Mouse (Mus musculus) layer of hippocampus, adult 18-20 months (tissue): Measurements from ENCODE around the gene Fgr. TPM values are rescaled to one million over a fixed set of nuclear protein-coding genes. Genes with fewer than 3 reads are reported as not detected.

Experiments used
- DNase-seq, 2 experiments: peaks; one replicate each; pipeline ENCODE4 v3.0.0; 2022; ENCODE audit warnings: low spot score in 2 of 2
- total RNA-seq, 2 experiments: library from RNA; stranded (reverse); gene quantifications; 2 replicates each; pipeline ENCODE4 v1.2.3; 2021

Fgr gene
- total RNA-seq, 2 experiments from 2014 or later = 0.13 to 0.35 TPM

- DNase-seq = peak in 1 of 2 experiments; percentile 9
Measured at GRCm38 (mm10) chr4:133014896-133015709, 41.2 kb downstream of the Fgr start.

GRCm38 (mm10) chr4:133015710-133016651 is 42.1 kb downstream of the Fgr start:
- peak in 1 of 2 experiments; percentile 7 for DNase-seq

DNA sequence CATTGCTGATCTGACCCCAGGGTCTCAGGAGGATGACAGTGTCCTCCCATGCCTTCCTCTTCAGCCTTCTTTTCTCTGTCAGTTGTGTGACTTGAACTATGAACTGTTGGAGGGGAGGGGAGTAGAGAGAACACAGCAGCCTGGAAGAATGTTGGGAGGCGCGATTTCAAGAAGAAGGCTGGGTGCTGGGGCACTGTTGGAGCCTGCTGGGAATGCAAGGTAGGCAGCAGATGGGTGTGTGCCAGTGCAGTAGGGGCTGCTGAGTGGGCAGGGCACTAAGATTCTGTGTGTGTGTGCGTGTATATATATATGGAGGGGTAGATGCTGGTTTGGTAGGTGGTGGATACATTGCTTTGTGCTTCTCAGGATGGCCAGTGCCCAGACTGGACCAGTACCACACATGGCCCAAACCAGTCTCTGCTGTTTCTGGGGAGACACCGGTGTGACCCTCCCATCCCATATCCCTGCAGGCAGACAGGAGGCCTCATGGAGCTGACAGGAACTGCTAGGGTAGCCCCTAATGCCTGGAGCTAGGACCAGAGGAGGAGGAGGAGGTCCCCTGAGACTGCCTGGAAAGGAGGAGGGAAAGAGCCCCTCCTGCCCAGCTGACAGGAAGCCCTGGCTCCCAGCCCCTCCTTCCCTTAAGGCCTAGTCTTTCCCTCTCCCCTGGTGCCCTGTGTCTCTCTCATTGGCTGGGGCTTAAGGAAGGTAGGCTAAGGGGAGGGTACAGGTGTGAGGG is 43.0 kb downstream of the Fgr start:
- peak in 1 of 2 experiments; percentile 20 for DNase-seq

DNA sequence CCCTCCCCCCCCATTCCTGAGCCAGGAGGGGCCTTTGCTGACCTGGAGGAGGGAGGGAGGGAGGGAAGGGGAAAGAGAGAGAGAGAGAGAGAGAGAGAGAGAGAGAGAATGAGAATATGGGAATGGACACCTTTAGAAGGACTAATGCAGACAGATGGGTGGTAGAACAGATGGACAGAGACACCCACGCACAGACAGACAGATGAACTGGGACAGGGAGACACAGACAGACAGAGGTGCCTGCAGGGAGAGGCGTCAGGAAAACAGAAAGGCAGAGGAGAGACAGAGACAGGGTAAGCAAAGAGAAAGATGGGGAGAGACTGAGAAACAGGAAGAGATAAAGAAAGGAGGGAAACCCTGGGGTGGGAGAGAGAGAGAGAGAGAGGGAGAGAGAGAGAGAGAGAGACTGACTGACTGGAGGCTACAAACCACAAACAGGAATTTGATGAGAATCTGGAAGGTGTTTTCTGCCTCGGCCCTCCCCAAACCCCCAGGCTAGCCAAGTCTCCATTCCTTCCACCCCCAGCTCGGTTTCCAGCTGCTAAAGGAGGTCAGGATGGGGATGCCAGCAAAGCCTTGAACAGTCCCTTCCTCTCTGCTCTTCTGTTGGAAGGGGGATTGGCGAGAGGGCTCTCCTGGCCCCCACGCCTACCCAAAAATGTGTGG is 43.8 kb downstream of the Fgr start:
- DNase-seq = peak; percentile 68 to 74

GRCm38 (mm10) chr4:133018263-133018798 is 44.4 kb downstream of the Fgr start:
- DNase-seq = no peak

GRCm38 (mm10) chr4:133020721-133021120 is 46.8 kb downstream of the Fgr start:
- no peak for DNase-seq

DNA sequence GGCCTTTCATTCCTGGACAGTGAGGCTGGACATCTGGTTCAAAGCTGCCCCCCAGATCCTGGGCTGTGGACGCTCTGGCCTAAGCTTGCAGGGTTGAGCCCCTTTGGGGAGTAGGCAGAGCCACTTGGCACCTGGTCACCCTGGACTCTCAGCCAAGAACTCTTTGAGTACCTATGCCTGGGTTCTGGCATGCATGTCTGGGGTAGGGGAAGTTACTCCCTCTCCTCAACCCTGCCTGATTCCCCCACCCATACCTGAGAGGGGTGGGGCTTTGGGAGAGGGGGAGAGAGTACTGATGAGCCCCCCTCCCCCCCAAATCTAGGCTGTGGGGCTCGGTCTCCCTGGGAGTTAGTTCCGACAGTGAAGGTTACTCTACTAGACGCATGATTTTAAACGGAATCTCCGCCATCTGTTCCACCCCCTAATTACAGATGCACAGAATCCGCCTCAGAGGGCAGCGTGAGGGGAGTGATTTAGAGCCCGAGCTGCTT is 47.3 kb downstream of the Fgr start:
- peak in 1 of 2 experiments; percentile 67 for DNase-seq

DNA sequence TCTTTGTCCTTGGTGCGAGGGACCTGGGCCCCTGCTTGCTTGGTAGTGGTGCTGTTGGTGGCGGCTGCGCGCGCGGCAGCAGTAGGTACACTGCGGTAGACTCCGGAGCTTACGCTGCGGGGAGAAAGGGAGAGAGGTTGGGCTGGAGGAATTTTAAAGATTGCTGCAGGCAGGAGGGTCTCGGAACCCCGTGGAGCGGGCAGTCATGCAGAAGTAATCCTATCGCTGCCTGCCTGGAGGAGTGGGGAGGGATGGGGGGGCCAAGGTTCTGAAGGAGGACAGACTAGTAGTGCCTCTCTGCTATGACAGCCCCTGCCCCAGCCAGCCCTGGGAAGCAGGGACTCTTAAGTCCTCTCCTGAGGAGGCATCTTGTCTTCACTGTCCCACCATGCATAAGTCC is 48.3 kb downstream of the Fgr start:
- DNase-seq = no peak

DNA sequence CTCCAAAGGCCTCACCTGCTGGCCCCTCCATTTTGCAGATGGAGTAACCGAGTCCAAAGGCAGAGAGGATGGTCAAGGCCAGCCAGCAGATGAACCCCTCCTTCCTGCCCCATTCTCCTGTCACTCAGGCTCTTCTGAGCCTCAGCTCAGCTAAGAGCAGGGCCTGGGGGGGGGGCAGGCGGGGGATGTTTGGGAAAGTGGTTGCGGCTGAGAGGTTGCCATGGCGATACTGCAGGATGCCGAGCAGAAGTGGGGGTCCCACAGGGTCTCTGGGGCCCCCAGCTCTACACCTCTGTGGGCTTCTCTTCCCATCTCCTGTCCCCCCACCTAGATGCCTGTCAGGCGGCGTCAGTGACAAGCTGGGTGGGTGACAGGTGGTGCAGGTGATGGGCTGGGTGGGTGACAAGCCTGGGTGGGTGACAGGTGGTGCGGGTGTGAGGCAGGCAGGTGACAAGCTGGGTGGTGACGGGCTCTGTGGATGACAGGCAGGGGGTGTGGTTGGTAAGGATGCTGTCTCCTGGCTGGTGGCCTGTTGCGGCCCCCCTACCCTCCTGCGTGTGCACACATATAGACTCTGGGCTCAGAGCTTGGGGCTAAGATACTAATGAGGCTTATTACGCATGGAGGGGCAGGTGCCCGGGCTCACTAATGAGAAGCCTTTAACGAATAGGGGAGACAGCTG is 49.2 kb downstream of the Fgr start:
- DNase-seq = no peak

DNA sequence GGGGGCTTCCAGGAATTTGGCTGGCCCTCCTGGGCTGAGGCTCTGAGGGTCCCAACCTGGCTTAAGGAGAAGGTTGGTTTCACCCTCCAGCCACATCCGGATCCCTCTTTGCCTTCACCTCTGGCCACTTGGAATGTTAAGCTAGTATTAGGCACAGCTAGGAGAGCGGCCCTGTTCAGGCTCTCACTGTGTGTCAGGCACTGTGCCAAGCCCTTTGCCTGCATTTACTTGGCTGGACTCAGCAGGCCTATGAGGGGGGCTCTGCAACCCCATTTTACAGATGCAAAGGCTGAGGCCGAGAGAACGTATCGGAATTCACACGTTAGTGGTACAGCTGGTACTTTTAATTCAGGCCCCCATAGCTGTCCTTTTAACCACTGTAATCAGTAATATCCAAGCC is 49.7 kb downstream of the Fgr start:
- DNase-seq = no peak

DNA sequence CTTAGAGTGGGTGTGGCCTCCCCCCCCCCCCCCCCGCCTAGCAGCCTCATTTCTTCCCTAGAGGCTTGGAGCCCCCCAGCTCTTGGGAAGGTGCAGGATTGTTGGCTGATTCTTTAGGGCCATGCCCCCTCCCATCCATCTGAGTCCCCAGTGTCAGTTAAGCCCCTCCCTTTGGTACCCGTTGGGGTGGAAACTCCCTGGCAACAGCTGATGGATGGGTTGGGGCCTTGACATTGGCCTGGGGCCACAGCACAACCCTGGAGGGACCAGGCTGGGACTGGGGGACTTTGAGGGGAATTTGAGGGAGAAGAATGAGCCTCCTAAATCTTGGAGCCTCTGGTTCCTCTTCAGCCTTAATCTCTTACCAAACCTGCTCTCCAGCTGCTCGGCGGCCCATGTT is 50.5 kb downstream of the Fgr start:
- DNase-seq = no peak

DNA sequence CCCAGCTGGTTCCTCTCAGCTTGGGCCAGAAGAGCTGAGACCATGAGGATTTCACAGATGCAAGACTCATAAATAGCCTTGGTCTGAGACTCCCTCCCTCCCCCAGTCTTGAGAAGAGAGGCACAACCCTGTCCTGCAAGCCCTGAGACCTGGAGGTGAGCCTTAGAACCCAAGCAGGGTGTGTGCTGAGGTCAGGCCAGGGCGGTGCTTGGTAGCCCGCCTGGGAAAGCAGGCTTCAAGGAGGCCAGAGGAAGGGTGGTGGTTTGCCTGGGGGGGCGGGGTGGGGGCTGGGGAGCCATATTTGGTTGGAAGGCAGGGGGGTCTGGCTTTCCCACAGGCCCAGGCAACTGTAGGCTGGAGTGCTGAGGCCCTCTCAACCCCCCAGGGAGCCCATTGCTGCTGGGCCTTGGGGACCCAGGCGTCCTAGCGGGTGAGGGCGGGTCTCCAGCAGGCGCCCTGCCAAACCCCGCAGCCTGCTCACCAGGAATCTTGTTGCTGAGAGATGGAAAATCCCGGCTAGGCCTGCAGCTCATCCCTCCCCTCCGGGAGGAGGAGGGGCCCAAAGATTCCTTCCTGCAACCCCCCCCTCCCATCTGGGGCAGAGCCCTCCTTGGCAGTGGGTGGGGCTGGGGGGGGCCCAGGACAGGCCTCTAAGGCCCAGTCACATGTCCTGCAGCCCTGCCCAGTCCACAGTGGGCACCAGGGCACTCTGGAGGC is 51.2 kb downstream of the Fgr start:
- no peak for DNase-seq

DNA sequence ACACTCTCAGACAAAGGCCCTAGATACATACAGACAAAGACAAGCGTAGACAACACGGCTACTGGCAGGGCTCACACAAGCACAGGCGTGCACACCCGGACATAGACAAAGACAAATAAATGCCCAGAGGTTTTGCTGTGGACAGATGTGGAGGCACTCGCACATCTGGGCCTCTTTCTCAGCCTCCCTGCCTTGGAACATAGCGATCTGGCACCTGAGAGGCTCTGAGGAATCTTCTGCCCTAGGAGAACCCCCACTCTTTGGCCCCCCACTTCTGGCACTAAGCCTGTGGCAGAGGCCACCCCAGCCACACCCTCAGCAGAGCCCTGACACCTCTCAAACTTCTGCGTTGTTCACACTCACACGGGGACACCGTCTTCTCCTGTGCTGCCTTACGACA is 52.4 kb downstream of the Fgr start:
- DNase-seq = no peak

DNA sequence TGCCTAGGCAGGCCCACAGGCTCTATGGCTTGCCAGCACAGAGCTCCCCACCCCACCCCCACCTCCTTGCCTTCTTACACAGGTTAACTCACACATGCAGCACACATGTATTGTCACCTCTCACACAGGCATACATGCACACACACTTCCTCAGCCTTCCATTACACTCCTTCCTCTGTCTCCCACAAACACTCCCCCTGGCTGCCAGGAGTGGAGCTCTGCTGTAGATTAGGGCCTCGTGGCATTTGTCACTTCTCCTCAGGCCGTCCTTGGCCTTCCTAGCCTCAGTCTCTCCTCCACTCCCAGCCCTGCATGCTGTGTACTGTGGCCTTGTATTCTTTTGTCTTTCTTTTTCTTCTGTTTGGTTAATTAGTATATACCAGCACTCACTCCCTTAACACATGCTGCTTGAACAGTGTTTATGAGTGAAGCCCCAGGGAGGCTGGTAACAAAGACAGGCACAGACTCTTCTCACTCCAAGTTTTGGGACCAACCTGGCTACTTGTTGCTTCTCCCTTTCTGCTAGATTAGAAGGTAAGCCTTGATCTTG is 53.0 kb downstream of the Fgr start:
- DNase-seq = no peak

- no peak for DNase-seq
Measured at GRCm38 (mm10) chr4:133027721-133028120, 53.8 kb downstream of the Fgr start.

- DNase-seq = no peak
Measured at GRCm38 (mm10) chr4:133028193-133028592, 54.3 kb downstream of the Fgr start.

GRCm38 (mm10) chr4:133028875-133029274 is 55.0 kb downstream of the Fgr start:
- DNase-seq = no peak

GRCm38 (mm10) chr4:133032410-133033095 is 58.7 kb downstream of the Fgr start:
- no peak for DNase-seq
